In the genomic region with DNA sequence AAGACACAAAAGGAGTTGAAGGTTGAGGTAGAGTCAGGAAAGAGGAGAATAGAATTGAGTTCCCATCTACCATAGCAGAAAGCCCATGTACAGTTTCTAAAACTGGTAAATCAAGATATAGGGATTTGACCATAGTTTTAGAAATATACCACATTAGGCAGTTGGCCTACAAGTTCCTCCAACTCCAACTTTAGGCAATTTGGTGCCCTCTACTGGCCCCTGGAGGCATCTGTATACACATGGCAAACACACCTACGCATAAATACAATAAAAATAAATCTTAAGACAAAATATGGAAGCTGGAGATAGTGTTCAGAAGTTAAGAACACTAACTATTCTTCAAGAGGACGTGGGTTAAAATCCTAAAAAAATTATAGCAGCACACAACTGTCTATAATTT, we compare ENCODE assay signal across 14 mouse cellular contexts. TPM values are rescaled to one million over a fixed set of nuclear protein-coding genes. Genes with fewer than 3 reads are reported as not detected.
A peak's percentile ranks its signal among the peaks of the same experiment; 100 is the strongest.
DNase-seq lines count a peak whose midpoint lies in the region; ATAC-seq and TF ChIP-seq lines count a peak whose summit lies in the region.
"Had no signal": no experiment of that assay in that cellular context is flagged by ENCODE, and none has a peak within 500 bp of the region (broad histone marks: within the 10 kb centered on the region; RNA-seq: fewer than 3 reads in every experiment).

No protein-coding gene starts in this region.

- 62% methylated on average over 2 of the region's 2 CpGs for WGBS in liver, postnatal 0 days (ENCODE audit: insufficient replicate concordance)
- WGBS in liver, embryonic 12.5 days (ENCODE audit: insufficient replicate concordance): 50% methylated on average over 2 of the region's 2 CpGs
- 74% methylated on average over 2 of the region's 2 CpGs for WGBS in embryonic facial prominence, embryonic 10.5 days
- WGBS in cerebellum, adult 2 months: 87% methylated on average over 2 of the region's 2 CpGs

- 0 out of 2 replicates have a peak, but pooled peaks have one; percentile 24 for TF ChIP-seq CTCF in liver, postnatal 0 days (IDR thresholded peaks at IDR 0.05; ENCODE audit: low read depth)
- TF ChIP-seq CTCF in E14TG2a.4 (conservative IDR thresholded peaks at IDR 0.05; ENCODE audit: low read length): peak; percentile 69
- TF ChIP-seq CTCF in cerebellum, adult 2 months (IDR thresholded peaks at IDR 0.05; ENCODE audit: borderline replicate concordance, insufficient read depth, low read depth, low read length): no peak

- no peaks in the 10 kb centered on the region for H3K36me3 ChIP-seq in liver, postnatal 0 days (replicated peaks; ENCODE audit: insufficient read depth, low read length)
- no peaks in the 10 kb centered on the region for H3K36me3 ChIP-seq in liver, embryonic 12.5 days
- H3K36me3 ChIP-seq in E14TG2a.4 (ENCODE audit: insufficient read depth, low read length): no peaks in the 10 kb centered on the region
- no peaks in the 10 kb centered on the region for H3K36me3 ChIP-seq in embryonic facial prominence, embryonic 10.5 days (replicated peaks)
- H3K36me3 ChIP-seq: liver, embryonic 13.5 days; stomach, embryonic 15.5 days had no signal

- no peak for TF ChIP-seq EP300 in liver, postnatal 0 days (IDR thresholded peaks at IDR 0.05; ENCODE audit: low read depth)

- H3K9ac ChIP-seq in liver, postnatal 0 days (replicated peaks): no peak overlapping the region
- H3K9ac ChIP-seq in liver, embryonic 12.5 days: no peak overlapping the region
- H3K9ac ChIP-seq: liver, embryonic 13.5 days; stomach, embryonic 15.5 days had no signal

- no peak for TF ChIP-seq POLR2A in cerebellum, adult 2 months (IDR thresholded peaks at IDR 0.05; ENCODE audit: borderline replicate concordance, insufficient read depth, low read length)

- H3K4me3 ChIP-seq in liver, postnatal 0 days (ENCODE audit: low read depth, low read length): no peak overlapping the region
- H3K4me3 ChIP-seq in liver, embryonic 12.5 days: no peak overlapping the region
- H3K4me3 ChIP-seq in E14TG2a.4 (replicated peaks; ENCODE audit: low read length): no peak overlapping the region
- no peak overlapping the region for H3K4me3 ChIP-seq in embryonic facial prominence, embryonic 10.5 days
- no peak overlapping the region for H3K4me3 ChIP-seq in cerebellum, adult 2 months (replicated peaks; ENCODE audit: insufficient read depth, low read depth, low read length)
- H3K4me3 ChIP-seq: liver, embryonic 13.5 days; stomach, embryonic 15.5 days had no signal

- no peaks in the 10 kb centered on the region for H3K4me1 ChIP-seq in liver, postnatal 0 days (ENCODE audit: insufficient read depth)
- no peaks in the 10 kb centered on the region for H3K4me1 ChIP-seq in liver, embryonic 12.5 days
- H3K4me1 ChIP-seq in E14TG2a.4 (replicated peaks; ENCODE audit: low read depth, low read length): no peaks in the 10 kb centered on the region
- peaks cover 7% of the 10 kb centered on the region; the same call in 1 of the 2 replicates for H3K4me1 ChIP-seq in embryonic facial prominence, embryonic 10.5 days
- H3K4me1 ChIP-seq in cerebellum, adult 2 months (ENCODE audit: control insufficient read depth, insufficient read depth, low read length): no peaks in the 10 kb centered on the region
- H3K4me1 ChIP-seq: liver, embryonic 13.5 days; stomach, embryonic 15.5 days had no signal

- H3K4me2 ChIP-seq in liver, postnatal 0 days (ENCODE audit: low read depth, low read length): no peak overlapping the region
- H3K4me2 ChIP-seq in liver, embryonic 12.5 days: no peak overlapping the region
- H3K4me2 ChIP-seq: liver, embryonic 13.5 days; stomach, embryonic 15.5 days had no signal

- peak; percentile 44 for DNase-seq in heart, adult 11 months
- no peak for DNase-seq in heart, postnatal 4 days
- DNase-seq in liver, postnatal 0 days: no peak
- DNase-seq in embryonic facial prominence, embryonic 10.5 days (ENCODE audit: low spot score): peak; percentile 49
- no peak for DNase-seq in cerebellum, adult 2 months
- DNase-seq: adrenal gland, postnatal 10 days; cerebellum, adult 18-20 months; layer of hippocampus, adult 9-11 months; liver, embryonic 13.5 days had no signal

- no peaks in the 10 kb centered on the region for H3K27me3 ChIP-seq in liver, postnatal 0 days (ENCODE audit: insufficient read depth, low read length)
- H3K27me3 ChIP-seq in liver, embryonic 12.5 days (replicated peaks): no peaks in the 10 kb centered on the region
- H3K27me3 ChIP-seq in E14TG2a.4 (ENCODE audit: insufficient read depth, low read length): 0 out of 2 replicates have a peak, but pooled peaks cover 2% of the 10 kb centered on the region
- H3K27me3 ChIP-seq in embryonic facial prominence, embryonic 10.5 days (replicated peaks; ENCODE audit: low read depth, poor library complexity, severe bottlenecking): no peaks in the 10 kb centered on the region
- H3K27me3 ChIP-seq in cerebellum, adult 2 months (ENCODE audit: control insufficient read depth, insufficient read depth, low read length): no peaks in the 10 kb centered on the region
- H3K27me3 ChIP-seq: liver, embryonic 13.5 days; stomach, embryonic 15.5 days had no signal

- H3K27ac ChIP-seq in liver, postnatal 0 days (ENCODE audit: low read depth): no peak overlapping the region
- no peak overlapping the region for H3K27ac ChIP-seq in liver, embryonic 12.5 days
- no peak overlapping the region for H3K27ac ChIP-seq in embryonic facial prominence, embryonic 10.5 days (replicated peaks)
- no peak overlapping the region for H3K27ac ChIP-seq in cerebellum, adult 2 months (ENCODE audit: insufficient read depth, low read length)
- H3K27ac ChIP-seq: liver, embryonic 13.5 days; stomach, embryonic 15.5 days had no signal

- no peak for ATAC-seq in liver, postnatal 0 days
- ATAC-seq in liver, embryonic 12.5 days: no peak
- no peak for ATAC-seq in activated CD4-positive, CD25-positive, alpha-beta regulatory T cell, adult 4 months

- no peaks in the 10 kb centered on the region for H3K9me3 ChIP-seq in liver, postnatal 0 days (ENCODE audit: low read length)
- no peaks in the 10 kb centered on the region for H3K9me3 ChIP-seq in liver, embryonic 12.5 days (replicated peaks)
- no peaks in the 10 kb centered on the region for H3K9me3 ChIP-seq in E14TG2a.4 (ENCODE audit: low read length)
- H3K9me3 ChIP-seq in embryonic facial prominence, embryonic 10.5 days: no peaks in the 10 kb centered on the region
- H3K9me3 ChIP-seq: liver, embryonic 13.5 days; stomach, embryonic 15.5 days had no signal

RNA-seq across cellular contexts. Expression of a gene that starts 19.7 kb away (rescaled TPM):
- total RNA-seq in heart, postnatal 4 days (2021): 1 to 10 TPM; 7.0 TPM
- 0.18 and 0.27 TPM in 2 replicates for polyA plus RNA-seq in liver, postnatal 0 days (2015; fragmentation: Nextera tagmentation; extraction: Ambion mirVana)
- polyA plus RNA-seq in liver, embryonic 12.5 days (2016; fragmentation: Nextera tagmentation; extraction: Ambion mirVana): 0.57 and 0.99 TPM in 2 replicates
- 32.7 and 33.0 TPM in 2 replicates for polyA plus RNA-seq in embryonic facial prominence, embryonic 10.5 days (2016; fragmentation: Nextera tagmentation; extraction: Ambion mirVana)
- polyA plus RNA-seq in cerebellum, adult 2 months (2012; rRNA removed): 23.4 and 23.8 TPM in 2 replicates
- not detected for polyA plus RNA-seq in activated CD4-positive, CD25-positive, alpha-beta regulatory T cell, adult 4 months (2017; shearing (Covaris generic))
- total RNA-seq: monocyte, adult 5-6 weeks had no signal

RNA-seq across cellular contexts. Expression of a gene that starts 41.1 kb away (rescaled TPM):
- 1 to 10 TPM; 6.5 to 6.6 TPM for total RNA-seq in heart, postnatal 4 days (2021)
- polyA plus RNA-seq in liver, postnatal 0 days (2015; fragmentation: Nextera tagmentation; extraction: Ambion mirVana): 2.7 and 3.3 TPM in 2 replicates
- polyA plus RNA-seq in liver, embryonic 12.5 days (2016; fragmentation: Nextera tagmentation; extraction: Ambion mirVana): 3.9 TPM in 2 replicates
- 10.2 and 10.8 TPM in 2 replicates for polyA plus RNA-seq in embryonic facial prominence, embryonic 10.5 days (2016; fragmentation: Nextera tagmentation; extraction: Ambion mirVana)
- polyA plus RNA-seq in cerebellum, adult 2 months (2012; rRNA removed): 6.1 and 7.0 TPM in 2 replicates
- 1 to 10 TPM; 3.1 to 3.2 TPM for polyA plus RNA-seq in activated CD4-positive, CD25-positive, alpha-beta regulatory T cell, adult 4 months (2017; shearing (Covaris generic))

Comparison
In these comparisons a context has a peak if more than half of its experiments do, and no peak if none do; other contexts are left out.
1. DNase-seq: peak in heart, adult 11 months (single experiment) and embryonic facial prominence, embryonic 10.5 days (single experiment); none in heart, postnatal 4 days (single experiment), liver, postnatal 0 days (single experiment) and cerebellum, adult 2 months (0 of 2).
2. RNA of a gene that starts 19.7 kb away (polyA plus RNA-seq): 32.7 to 33.0 TPM in embryonic facial prominence, embryonic 10.5 days and 23.4 to 23.8 TPM in cerebellum, adult 2 months; 0.57 to 0.99 TPM in liver, embryonic 12.5 days, 0.18 to 0.27 TPM in liver, postnatal 0 days and not detected in activated CD4-positive, CD25-positive, alpha-beta regulatory T cell, adult 4 months; every median in the first group is over 10 times any median in the second.